Mouse (Mus musculus): Measurements from ENCODE around the gene Clpx. TPM values are rescaled to one million over a fixed set of nuclear protein-coding genes. Genes with fewer than 3 reads are reported as not detected.
"Not testable (repeated sequence)": the region's sequence is repeated elsewhere in the genome, so short reads cannot be mapped to it uniquely, and the experiment has no call there.

Clpx gene
- polyA plus RNA-seq, 1 experiment: 6.4 TPM

DNA sequence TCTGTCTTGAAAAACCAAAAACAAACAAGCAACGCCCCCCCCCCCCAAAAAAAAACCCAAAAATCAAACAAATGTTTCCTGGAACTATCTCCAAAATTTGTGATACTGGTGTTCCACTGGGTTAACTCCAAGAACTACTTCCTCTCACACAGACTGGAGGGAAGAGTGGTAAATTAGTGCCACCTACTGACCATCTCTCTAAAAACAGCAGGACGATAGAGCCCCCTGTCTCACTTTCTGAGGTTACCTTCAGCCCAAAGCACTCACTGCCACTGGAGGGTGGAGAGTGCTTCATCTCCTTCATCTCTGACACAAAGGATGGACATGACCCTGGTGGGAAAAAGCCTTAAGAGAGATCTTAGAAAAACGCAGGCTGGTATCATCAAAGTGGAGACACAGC lies 10.8 kb upstream of the Clpx start:
- no peak for DNase-seq (ENCODE audit: low read depth, low spot score)
- WGBS: 5% methylated on average over 3 of the region's 3 CpGs

DNA sequence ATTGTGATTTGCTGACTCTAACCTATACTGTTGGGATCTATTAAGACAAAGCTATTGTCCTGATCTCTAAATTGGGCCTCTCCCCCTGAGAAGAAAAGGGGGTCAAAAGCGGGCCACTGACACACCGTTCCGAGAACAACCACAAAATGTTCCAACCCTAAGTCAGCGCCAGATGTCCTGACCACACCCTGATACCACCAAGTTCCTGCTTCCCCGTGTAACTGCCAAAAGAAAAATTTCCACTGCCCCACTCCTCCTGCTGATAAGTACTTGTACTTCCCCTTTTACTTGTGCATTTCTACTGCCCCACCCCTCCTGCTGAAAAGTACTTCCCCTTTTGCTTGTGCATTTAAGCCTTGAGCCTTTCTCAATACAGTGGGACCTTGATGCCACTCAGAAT lies 5.8 kb upstream of the Clpx start:
- not testable (repeated sequence) for DNase-seq (ENCODE audit: low read depth, low spot score)
- WGBS: 71% methylated on average over 5 of the region's 5 CpGs

DNA sequence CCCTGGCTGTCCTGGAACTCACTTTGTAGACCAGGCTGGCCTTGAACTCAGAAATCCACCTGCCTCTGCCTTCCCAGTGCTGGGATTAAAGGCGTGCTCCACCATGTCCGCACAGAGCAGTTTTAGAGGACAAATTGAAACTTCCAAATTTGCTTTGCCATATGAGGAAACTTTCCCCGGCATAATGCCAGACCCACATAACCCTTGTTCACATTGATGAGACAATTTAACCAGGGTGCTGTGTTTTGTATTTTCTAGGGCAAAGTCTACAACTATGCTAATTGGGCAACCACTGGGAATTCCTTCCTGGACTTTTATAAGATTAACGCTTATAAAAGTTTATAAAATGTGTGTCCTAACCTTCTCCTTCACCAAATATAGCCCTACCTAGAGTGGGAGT lies 4.1 kb upstream of the Clpx start:
- WGBS: 35% methylated on average over 4 of the region's 4 CpGs
- DNase-seq (ENCODE audit: low read depth, low spot score): no peak

DNA sequence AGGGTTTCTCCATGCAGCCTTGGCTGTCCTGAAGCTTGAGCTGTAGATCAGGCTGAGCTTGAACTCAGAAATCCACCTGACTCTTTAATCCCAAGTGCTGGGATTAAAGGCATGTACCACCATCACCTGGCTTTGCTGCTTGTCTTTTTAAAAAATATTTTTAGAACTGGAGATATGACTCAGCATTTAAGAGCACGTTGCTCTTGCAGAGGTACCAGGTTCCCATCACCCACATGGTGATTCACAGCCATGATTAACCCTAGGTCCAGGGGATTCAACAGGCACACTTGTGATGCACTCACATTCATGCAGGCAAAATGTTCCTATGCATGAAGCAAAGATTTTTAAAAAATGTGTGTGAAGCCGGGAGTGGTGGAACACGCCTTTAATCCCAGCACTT lies 1.6 kb upstream of the Clpx start:
- no peak for DNase-seq (ENCODE audit: low read depth, low spot score)
- 73% methylated on average over 3 of the region's 3 CpGs for WGBS

DNA sequence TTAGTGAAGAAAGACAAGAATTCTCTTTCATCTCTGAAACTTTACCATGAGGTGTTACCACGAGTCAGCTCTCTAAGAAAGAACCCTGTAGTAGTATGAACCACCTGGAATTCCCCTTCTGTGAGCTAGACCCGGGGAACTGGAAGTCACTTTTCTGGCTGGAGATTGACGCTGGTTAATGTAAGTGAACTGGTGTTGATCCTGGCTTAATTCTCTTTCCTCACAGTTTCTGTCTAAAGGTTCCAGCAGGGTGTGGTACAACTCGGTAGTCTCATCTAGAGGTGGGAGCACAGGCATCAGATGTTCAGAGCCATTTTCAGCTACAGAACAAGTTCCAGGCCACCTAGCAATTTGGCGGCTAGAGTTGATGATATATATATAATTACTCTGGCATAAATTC lies 941 bp upstream of the Clpx start:
- no peak for DNase-seq (ENCODE audit: low read depth, low spot score)
- WGBS: 5% methylated on average over 5 of the region's 5 CpGs

DNA sequence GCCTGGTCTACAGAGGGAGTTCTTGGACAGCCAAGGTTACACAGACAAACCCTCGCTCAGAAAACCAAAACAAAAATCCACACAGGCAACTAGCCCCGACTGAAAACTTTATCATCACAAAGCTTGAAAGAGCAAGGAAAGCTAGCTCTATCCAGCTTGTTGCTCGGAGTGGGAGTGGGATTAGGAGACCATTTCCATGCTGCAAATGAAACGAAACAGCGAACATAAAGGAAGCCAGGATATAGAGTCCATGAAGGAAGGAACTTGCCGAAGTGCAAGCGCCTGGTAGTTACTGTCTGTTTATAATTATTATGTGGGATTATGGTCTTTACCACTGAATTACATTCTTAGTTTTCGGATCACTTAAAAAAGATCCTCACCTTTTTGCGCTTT lies 484 bp upstream of the Clpx start:
- WGBS: under 1% methylated on average over 9 of the region's 9 CpGs
- no peak for DNase-seq (ENCODE audit: low read depth, low spot score)

DNA sequence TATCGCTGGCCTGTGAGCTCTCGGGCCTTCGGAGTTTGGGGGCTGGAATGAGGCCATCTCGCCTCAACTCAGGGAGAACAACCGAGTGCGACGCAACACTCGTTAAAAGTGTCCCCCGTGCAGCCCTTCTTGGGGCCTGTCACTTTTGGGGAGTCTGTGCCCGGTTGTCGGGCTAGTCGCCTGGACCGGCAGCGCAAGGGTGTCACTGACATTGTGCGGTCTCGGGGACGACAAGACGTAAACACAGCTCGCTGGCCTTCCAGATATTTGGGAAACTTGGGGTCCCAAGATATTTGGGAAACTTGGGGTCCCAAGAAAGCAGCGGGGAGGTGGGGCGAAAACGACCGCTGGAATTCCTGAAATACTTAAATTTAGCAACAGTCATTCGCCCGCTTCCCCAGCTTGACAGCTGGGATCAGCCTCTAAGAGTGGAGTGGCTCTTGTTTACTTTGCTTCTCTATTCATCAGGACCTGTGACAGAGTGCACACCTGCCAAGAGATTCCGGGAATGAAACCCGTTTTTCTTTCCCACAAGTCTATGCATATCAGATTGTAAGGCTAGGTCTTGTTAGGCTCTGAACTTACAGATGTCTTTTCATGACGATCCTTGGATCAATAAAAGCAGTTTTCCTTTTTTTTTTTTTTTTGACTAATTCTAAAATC lies 787 bp downstream of the Clpx start:
- 1% methylated on average over 28 of the region's 28 CpGs for WGBS
- peak; percentile 31 for DNase-seq (ENCODE audit: low read depth, low spot score)

DNA sequence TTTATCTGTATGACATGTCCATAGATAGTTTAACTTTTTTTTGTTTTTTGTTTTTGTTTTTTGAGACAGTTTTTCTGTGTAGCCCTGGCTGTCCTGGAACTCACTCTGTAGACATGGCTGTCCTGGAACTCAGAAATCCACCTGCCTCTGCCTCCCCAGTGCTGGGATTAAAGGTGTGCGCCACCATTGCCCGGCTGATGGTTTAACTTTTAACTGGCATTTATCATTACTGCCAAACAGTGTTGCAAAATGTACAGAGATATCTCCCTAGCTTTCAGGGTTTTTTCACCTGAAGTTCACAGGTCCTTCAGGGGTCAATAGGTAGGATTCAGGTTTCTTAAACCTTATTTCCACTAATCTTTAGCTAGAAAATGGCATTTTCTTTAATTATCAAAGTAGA lies 3.0 kb downstream of the Clpx start:
- 90% methylated on average over 2 of the region's 2 CpGs for WGBS
- no peak for DNase-seq (ENCODE audit: low read depth, low spot score)

DNA sequence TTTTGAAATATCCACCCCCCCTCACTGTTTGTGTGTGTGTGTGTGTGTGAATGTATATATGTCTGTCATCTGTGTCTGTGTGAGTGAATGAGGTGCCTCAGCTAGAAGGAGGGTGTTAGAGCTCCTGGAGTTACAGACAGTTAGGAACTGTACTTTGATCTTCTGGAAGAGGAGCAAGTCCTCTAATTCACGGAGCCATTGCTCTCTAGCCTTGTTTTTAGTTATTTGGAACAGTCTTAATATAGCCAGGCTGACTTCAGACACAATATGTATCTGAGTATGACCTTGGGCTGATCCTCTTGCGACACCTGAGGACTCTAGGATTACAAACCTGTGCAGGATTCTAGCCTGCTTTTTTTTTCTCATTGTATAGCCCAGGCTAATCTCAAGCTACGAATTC lies 4.7 kb downstream of the Clpx start:
- DNase-seq (ENCODE audit: low read depth, low spot score): no peak
- WGBS: 74% methylated on average over 3 of the region's 3 CpGs

DNA sequence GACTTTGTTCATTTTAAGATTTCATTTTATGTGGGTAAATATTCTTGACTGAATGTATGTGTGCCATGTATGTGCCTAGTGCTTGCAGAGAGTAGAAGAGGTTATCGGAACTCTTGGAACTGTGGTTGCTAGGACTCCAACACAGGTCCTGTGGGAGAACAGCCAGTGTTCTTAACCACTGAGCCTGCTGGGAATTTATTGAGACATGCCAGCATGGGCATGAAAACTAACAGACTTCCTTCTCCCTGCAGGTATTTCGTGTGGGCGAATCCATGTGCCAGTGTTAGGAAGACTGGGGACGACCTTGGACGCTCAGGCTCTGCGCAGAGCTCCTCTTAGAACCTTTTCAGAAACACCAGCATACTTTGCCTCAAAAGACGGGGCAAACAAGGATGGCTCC lies 5.6 kb downstream of the Clpx start:
- WGBS: 96% methylated on average over 7 of the region's 7 CpGs
- no peak for DNase-seq (ENCODE audit: low read depth, low spot score)

DNA sequence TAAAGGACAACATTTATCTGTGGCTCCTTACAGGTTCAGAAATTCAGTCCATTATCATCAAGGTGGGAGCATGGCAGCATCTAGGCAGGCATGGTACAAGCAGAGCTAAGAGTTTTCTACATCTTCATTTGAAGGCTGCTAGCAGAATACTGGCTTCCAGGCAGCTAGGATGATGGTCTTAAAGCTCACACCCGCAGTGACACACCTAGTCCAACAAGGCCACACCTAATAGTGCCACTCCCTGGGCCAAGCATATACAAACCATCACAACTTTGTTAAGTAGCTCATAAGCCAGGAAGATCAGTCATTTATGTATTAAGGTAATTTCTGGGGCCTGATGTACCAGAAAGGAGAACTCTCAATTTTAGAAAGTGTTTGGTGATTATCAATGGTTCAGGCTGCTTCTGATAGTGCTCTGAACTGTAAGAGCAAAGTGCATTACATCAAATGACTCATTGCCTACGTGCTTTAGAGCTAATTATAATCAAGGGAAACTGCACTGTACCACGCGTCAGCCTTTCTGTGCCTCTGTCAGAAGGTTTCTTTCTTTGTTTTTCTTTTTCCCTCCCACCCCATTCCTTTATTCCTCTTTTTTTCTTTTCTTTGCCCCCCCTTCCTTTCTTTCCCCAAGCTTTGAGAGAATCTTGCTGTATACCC lies 8.4 kb downstream of the Clpx start:
- DNase-seq (ENCODE audit: low read depth, low spot score): no peak
- WGBS: 51% methylated on average over 4 of the region's 4 CpGs

DNA sequence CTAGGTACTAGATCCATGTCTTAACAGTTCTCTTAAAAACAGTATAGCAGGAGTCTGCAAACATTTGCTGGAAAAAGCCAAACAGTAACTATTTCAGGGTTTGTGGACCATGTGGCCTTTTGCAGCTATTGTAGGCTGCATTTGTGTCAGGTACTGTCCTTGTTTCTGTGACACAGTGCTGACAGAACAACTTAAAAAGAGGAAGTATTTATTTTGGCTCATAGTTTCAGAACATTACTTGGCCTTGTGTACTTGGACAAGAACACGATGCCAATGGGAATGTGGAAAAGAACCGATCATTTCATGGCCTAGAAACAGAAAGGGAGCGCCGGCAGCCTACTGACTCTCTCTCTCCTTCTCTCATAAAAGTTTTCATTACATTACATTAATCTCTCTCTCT lies 9.5 kb downstream of the Clpx start:
- 46% methylated on average over 4 of the region's 4 CpGs for WGBS

DNA sequence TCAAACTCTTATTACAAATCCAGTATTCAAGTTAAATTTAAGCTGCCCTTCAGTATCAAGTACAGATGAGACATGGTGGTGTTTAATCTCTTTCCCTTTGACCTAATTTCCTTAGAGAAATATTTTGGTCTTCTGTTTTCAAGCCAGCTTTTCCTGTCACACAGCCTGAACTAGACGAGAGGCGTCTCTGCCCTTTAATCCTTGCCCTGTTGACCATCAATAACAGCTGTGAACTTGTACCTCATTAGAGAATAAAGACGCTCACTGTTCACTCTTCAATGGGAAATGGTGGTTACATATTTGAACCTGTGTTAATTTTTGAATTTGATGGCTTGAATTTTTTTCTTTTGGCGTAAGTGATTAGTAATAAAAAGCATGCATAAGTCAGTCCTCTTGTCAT lies 10.2 kb downstream of the Clpx start:
- WGBS: 65% methylated on average over 4 of the region's 4 CpGs
- DNase-seq (ENCODE audit: low read depth, low spot score): no peak

More for the DNA sequence above, 9.5 kb downstream of the Clpx start:
- DNase-seq (ENCODE audit: low read depth, low spot score): no peak

DNA sequence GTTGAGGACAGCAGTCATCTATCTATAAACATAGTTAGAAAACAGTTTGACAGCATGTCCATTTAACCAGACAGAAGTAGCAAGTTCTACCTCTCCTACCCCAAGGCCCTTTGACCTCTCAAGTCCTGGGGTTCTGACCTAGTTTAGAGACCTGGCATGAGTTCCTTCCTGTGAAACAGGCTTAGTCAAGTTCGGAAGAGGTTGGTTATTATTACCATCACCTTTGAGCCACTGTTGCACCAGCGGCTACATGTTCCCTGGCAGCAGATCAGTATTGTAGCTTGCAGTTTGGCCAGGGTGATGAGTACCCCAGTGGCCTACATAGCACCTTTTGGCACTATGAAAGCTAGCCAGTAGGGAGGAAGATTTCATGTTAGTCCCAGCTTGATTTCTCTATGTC lies 12.6 kb downstream of the Clpx start:
- WGBS: 80% methylated on average over 2 of the region's 2 CpGs
- DNase-seq (ENCODE audit: low read depth, low spot score): no peak

DNA sequence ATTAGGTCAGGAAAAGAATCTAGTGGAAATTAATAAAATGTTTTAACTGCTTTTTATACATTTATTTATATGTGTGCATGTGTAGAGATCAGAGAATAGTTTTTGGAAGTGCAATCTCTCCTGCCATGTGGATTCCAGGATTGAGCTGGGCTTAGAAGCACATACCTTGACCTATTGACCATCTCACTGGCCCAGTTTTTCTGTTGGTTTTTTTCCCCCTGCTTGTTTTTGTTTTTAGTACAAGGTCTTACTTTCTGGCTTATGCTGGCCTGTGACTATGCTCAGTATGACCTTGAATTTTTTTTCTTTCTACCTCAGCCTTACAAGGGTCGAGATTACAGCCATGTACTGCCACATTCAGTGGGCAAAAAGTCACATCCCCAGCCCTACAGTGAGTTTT lies 14.0 kb downstream of the Clpx start:
- 72% methylated on average over 1 of the region's 1 CpGs for WGBS
- DNase-seq (ENCODE audit: low read depth, low spot score): no peak

DNA sequence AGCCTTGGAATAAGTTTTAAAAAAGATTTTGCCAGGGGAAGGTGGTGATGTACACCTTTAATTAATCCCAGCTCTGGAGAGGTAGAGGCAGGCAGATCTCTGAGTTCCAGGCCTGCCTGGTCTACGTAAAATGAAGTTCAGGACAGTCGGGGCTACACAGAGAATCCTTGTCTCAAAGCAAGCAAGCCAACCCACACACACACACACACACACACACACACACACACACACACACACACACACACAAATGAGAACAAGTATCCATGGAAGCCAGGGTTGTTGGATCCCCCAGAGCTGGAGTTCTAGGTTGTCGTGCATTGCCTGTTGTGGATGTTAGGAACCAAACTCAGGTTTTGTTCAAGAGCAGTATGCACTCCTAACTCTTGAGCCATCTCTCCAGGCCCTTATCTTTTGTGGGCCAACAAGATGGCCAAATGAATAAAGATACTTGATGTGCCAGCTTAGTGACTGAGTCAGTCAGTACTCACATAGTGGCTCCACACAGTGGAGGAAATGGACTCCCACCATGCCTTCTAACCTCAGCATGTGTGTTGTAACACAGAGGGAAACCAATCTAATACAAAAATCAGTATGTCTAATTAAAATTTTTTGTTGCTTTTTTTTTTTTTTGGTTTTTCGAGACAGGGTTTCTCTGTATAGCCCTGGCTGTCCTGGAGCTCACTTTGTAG lies 18.8 kb downstream of the Clpx start:
- WGBS: 94% methylated on average over 4 of the region's 4 CpGs

DNA sequence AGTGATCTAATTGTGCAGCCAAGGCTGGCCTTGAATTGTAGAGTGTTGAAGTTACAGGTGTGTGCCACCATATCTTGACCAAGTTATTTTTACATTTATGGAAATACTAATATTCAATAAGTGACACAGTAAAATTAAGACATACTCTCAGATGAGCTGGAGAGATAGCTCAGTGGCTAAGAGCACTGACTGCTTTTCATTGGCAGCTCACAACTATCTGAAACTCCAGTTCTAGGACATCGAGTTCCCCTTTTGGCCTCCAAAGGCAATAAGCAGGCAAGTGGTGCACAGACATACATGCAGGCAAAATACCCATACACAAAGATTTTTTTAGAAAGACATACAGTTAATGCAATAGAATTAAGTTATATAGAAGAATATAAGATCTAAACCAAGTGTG lies 19.8 kb downstream of the Clpx start:
- no peak for DNase-seq (ENCODE audit: low read depth, low spot score)
- 93% methylated on average over 1 of the region's 1 CpGs for WGBS

More for the DNA sequence above, 18.8 kb downstream of the Clpx start:
- no peak for DNase-seq (ENCODE audit: low read depth, low spot score)

DNA sequence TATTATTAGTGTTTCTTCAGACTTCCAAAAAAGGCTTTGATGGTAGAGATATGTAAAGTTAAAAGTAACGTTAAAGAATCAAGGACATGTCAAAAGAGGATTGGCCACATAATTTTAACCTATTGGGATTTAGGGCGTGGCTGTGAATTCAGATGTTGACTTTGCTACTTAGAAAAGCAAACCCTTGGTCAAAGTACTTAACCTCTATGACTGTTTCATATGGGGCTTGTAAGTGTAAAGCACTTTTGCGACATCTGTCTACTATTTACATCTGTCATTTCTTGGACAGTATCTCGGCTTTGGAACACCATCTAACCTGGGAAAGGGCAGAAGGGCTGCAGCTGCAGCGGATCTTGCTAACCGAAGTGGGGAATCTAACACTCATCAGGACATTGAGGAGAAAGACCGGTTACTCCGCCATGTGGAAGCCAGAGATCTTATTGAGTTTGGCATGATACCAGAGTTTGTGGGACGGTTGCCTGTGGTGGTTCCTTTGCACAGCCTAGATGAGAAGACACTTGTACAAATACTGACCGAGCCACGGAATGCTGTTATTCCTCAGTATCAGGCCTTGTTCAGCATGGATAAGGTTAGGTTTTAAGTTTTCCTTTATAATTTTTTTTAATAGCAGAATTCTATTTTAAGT lies 28.3 kb downstream of the Clpx start:
- peak; percentile 35 for DNase-seq (ENCODE audit: low read depth, low spot score)
- 32% methylated on average over 11 of the region's 11 CpGs for WGBS

DNA sequence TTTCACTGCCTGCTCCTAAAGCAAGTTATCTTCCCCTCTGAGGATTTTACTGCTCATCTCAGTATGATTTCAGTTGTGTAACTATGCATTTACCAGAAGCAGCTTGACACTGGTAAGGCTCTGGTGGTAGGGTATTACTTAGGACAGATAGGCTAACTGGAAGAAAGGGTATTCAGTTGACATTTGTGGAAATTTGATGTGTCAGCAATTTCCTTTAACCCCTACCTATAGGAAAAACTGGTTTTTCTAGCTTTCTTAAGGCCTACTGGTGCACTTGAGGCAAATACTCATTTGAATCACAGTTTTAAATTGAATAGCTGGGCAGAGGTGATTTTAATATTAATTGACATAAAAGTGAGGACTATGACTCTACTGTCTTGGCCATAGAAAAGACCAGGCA lies 31.9 kb downstream of the Clpx start:
- DNase-seq (ENCODE audit: low read depth, low spot score): no peak

DNA sequence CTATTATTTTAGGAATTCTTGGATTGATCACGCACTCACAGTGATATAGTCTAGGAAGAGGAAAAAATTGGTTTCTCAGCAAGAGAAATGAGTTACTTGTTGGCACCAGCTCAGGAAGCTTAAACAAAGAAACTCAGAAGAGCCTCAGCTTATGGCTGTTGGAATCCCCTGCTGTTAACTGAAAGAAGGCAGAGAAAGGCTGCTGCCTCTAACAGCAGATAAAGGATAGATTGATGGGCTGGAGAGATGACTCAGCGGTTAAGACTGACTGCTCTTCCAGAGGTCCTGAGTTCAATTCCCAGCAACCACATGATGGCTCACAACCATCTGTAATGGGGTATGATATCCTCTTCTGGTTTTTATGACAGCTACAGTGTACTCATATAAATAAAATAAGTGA lies 33.3 kb downstream of the Clpx start:
- 91% methylated on average over 2 of the region's 2 CpGs for WGBS
- no peak for DNase-seq (ENCODE audit: low read depth, low spot score)

DNA sequence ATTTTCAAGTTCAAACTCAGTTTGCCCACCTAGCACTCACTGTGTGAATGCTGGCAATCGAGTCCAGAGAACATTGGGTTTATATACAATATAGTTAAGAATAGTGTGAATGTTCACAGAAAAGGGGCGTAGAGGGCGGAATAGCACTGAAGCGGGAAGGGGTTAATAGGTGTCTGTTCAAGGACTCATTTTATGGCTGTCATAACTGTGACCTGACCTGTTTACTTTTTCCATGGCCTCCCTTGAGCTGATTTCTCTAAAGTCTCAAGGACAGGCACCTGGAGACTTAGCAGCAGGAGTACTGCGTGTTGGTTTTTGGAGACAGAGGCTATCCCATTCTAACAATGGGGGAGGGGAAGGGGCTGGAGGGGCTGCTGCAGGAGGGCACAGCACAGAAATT lies 39.9 kb downstream of the Clpx start:
- DNase-seq (ENCODE audit: low read depth, low spot score): no peak
- 36% methylated on average over 5 of the region's 5 CpGs for WGBS

Measured in large intestine, adult 2 months (tissue).